Mouse (Mus musculus) olfactory bulb, adult 2 months (tissue): ENCODE measurements around the gene Epb42.

ENCODE experiments used
- CTCF ChIP-seq: fragments of 200-500 bp; IDR thresholded peaks from 2 replicates; pipeline ENCODE4 v1.5.1; 2012; ENCODE audit warnings: low read depth, mild to moderate bottlenecking, low read length, moderate library complexity; ENCODE audit not compliant: insufficient read depth
- POLR2A ChIP-seq: fragments of 200-500 bp; IDR thresholded peaks from 2 replicates; pipeline ENCODE4 v1.6.1; 2012; ENCODE audit warnings: mild to moderate bottlenecking, low read depth, low read length, moderate library complexity; ENCODE audit not compliant: insufficient read depth

DNA sequence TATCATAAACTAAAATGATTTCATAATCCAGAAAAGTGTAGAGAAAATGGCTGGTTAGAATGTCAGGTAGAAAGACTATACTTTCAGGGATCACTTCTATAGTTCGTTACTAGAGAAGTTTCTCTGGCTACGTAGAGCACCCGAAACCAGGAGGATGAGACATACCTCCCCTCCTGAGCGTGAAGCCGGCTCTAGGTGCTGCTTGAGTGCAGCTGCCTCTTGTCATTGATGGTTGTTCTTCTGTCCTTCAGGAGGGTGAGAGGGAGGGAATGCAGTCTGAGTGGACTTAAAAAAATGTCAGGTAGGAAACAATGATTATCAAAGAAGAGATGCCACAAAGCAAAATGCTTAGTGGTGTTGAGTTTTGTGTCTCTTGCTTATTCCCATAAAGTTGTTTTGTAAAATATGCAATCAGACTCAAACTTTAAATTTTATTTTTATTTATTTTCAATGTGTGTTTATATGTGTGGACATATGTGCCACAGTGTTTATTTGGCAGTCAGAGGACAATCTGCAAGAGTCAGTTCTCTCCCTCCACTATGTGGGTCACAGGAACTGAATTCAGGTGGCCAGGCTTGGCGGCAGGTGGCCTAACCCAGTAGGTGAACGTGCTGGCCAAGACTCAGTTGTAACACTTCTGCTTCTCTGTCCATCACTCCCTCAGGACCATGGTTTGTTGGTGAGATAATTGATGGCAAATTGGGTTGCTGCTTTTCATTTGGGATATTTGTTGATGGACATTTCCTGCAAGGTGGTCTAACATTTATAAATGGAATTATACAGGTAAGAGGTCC is 32.7 kb downstream of the Epb42 start:
- TF ChIP-seq CTCF, result no peak
- no peak for TF ChIP-seq POLR2A
